Mouse (Mus musculus) testis, adult 2 months (tissue): ENCODE data around the gene Fkbp15.

Source experiments
- CTCF ChIP-seq: fragments of 200-500 bp; IDR thresholded peaks from 2 replicates; pipeline ENCODE4 v1.5.1; 2012; ENCODE audit warnings: low read depth, mild to moderate bottlenecking, inconsistent platforms, low read length, moderate library complexity; ENCODE audit not compliant: control insufficient read depth, insufficient read depth, insufficient replicate concordance
- POLR2A ChIP-seq: fragments of 200-500 bp; IDR thresholded peaks from 2 replicates; pipeline ENCODE4 v1.6.1; 2012; ENCODE audit warnings: low read depth, mild to moderate bottlenecking, inconsistent platforms, low read length, moderate library complexity; ENCODE audit not compliant: control insufficient read depth

DNA sequence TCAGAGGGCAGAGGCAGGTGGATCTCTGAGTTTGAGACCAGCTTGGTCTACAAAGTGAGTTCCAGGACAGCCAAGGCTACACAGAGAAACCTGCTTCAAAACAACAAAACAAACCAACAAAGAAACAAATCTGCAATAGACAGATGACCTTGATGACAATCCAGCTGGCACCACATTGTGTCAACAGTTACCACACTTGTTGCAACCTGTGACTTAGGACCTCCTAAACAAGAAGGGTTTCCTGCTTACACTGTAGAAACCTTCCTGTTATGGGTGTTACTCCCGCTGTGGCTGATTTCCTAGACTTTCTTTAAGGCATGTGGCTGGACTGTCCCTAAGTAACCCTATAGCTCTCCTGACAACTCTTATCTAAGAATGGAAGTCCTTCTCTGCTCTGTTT, 35.5 kb upstream of the Fkbp15 start:
- TF ChIP-seq CTCF (no peak), POLR2A (no peak)
